Mouse (Mus musculus): ENCODE results near the gene Fan1. TPM values are rescaled to one million over a fixed set of nuclear protein-coding genes. Genes with fewer than 3 reads are reported as not detected.
A peak's percentile ranks its signal among the peaks of the same experiment; 100 is the strongest.

Gene Fan1
- polyA plus RNA-seq, 1 experiment from 2014 or later, result 2.9 TPM

- DNase-seq (ENCODE audit: low spot score) (no peak), ATAC-seq (ENCODE audit: low FRiP score, low TSS enrichment) (no peak)
- no peak for TF ChIP-seq CTCF (IDR thresholded peaks at IDR 0.05; ENCODE audit: low read depth)
- no peak for TF ChIP-seq EP300 (optimal IDR thresholded peaks at IDR 0.05)
- H3K4me2 ChIP-seq (replicated peaks; ENCODE audit: low read depth), result no peak overlapping the region
- H3K27ac ChIP-seq (replicated peaks), result no peak overlapping the region
- H3K4me3 ChIP-seq (ENCODE audit: low read depth, low read length), result no peak overlapping the region
- H3K36me3 ChIP-seq (ENCODE audit: control insufficient read depth, insufficient read depth, low read length), result no peaks in the 10 kb centered on the region; the same call in 1 of the 2 replicates
- H3K27me3 ChIP-seq (ENCODE audit: control insufficient read depth, insufficient read depth, low read length), result no peaks in the 10 kb centered on the region
- no peaks in the 10 kb centered on the region for H3K4me1 ChIP-seq (replicated peaks; ENCODE audit: control insufficient read depth, insufficient read depth)
- WGBS, result 89% methylated on average over 4 of the region's 4 CpGs
- no peak overlapping the region for H3K9ac ChIP-seq (ENCODE audit: low read length)
- no peaks in the 10 kb centered on the region for H3K9me3 ChIP-seq (ENCODE audit: control insufficient read depth, low read length)
Measured at GRCm38 (mm10) chr7:64327486-64327885, 46.4 kb downstream of the Fan1 start.

DNA sequence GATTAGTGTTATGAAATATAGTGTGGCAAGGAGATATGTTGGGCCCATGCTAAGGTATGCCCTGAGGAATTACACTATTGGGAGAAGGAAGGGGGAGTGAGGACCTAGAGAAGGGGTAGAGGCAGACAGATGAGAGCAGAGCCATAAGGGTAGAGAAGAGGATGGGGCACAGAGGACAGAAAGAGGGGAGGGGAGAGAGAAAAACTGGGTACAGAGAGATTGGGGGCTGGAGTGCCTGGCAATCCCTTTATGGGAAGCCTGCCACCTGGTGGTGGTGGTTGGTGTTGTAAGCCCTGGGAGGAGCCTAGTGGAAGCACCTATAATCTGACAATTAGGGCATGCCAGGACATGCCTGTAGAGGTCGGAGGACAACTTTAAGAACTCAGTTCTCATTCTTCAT is 47.0 kb downstream of the Fan1 start:
- 18% methylated on average over 1 of the region's 1 CpGs for WGBS
- no peak overlapping the region for H3K9ac ChIP-seq (ENCODE audit: low read length)
- no peak for TF ChIP-seq EP300 (optimal IDR thresholded peaks at IDR 0.05)
- peak; percentile 89 for TF ChIP-seq CTCF (IDR thresholded peaks at IDR 0.05; ENCODE audit: low read depth)
- no peak overlapping the region for H3K4me2 ChIP-seq (replicated peaks; ENCODE audit: low read depth)
- peak; percentile 67 for ATAC-seq (ENCODE audit: low FRiP score, low TSS enrichment)
- H3K4me3 ChIP-seq (ENCODE audit: low read depth, low read length), result no peak overlapping the region
- DNase-seq (ENCODE audit: low spot score), result peak; percentile 82
- peaks cover 1% of the 10 kb centered on the region for H3K36me3 ChIP-seq (ENCODE audit: control insufficient read depth, insufficient read depth, low read length)
- H3K27me3 ChIP-seq (ENCODE audit: control insufficient read depth, insufficient read depth, low read length), result no peaks in the 10 kb centered on the region
- no peaks in the 10 kb centered on the region for H3K9me3 ChIP-seq (ENCODE audit: control insufficient read depth, low read length)
- H3K4me1 ChIP-seq (replicated peaks; ENCODE audit: control insufficient read depth, insufficient read depth), result no peaks in the 10 kb centered on the region
- H3K27ac ChIP-seq (replicated peaks), result no peak overlapping the region

GRCm38 (mm10) chr7:64321658-64322057 is 52.2 kb downstream of the Fan1 start:
- WGBS, result 84% methylated on average over 4 of the region's 4 CpGs
- H3K4me2 ChIP-seq (replicated peaks; ENCODE audit: low read depth), result no peak overlapping the region
- H3K9me3 ChIP-seq (ENCODE audit: control insufficient read depth, low read length), result no peaks in the 10 kb centered on the region
- DNase-seq (ENCODE audit: low spot score) (no peak), ATAC-seq (ENCODE audit: low FRiP score, low TSS enrichment) (no peak)
- no peaks in the 10 kb centered on the region for H3K4me1 ChIP-seq (replicated peaks; ENCODE audit: control insufficient read depth, insufficient read depth)
- no peak overlapping the region for H3K27ac ChIP-seq (replicated peaks)
- peaks cover 19% of the 10 kb centered on the region for H3K36me3 ChIP-seq (ENCODE audit: control insufficient read depth, insufficient read depth, low read length)
- H3K9ac ChIP-seq (ENCODE audit: low read length), result no peak overlapping the region
- TF ChIP-seq EP300 (optimal IDR thresholded peaks at IDR 0.05) (no peak), CTCF (IDR thresholded peaks at IDR 0.05; ENCODE audit: low read depth) (no peak)
- no peak overlapping the region for H3K4me3 ChIP-seq (ENCODE audit: low read depth, low read length)
- H3K27me3 ChIP-seq (ENCODE audit: control insufficient read depth, insufficient read depth, low read length), result no peaks in the 10 kb centered on the region

DNA sequence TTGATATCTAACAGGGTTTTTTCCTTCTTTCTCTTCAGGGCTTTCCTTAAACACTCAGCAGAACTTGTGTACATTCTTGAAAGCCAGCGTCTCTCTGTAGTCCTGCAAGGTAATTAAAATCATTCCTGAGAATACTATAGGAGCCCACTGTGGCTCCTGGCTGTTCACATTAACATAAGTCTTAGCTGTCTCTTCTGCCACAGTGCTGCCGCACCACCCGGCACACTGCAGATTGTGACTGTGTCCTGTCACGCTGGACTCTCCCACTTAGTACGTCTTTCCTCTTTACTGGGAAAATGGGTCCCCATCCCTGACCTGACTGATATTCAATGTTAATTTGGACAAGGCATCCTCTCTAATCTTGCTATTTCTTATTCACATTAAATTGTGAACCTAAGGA is 52.8 kb downstream of the Fan1 start:
- Histone ChIP-seq H3K4me1 (replicated peaks; ENCODE audit: control insufficient read depth, insufficient read depth) (no peaks in the 10 kb centered on the region), H3K27ac (replicated peaks) (no peak overlapping the region), H3K9me3 (ENCODE audit: control insufficient read depth, low read length) (no peaks in the 10 kb centered on the region), H3K9ac (ENCODE audit: low read length) (no peak overlapping the region), H3K4me3 (ENCODE audit: low read depth, low read length) (no peak overlapping the region), H3K36me3 (ENCODE audit: control insufficient read depth, insufficient read depth, low read length) (peaks cover 20% of the 10 kb centered on the region), H3K27me3 (ENCODE audit: control insufficient read depth, insufficient read depth, low read length) (no peaks in the 10 kb centered on the region), H3K4me2 (replicated peaks; ENCODE audit: low read depth) (no peak overlapping the region)
- no peak for ATAC-seq (ENCODE audit: low FRiP score, low TSS enrichment)
- 88% methylated on average over 5 of the region's 5 CpGs for WGBS
- TF ChIP-seq CTCF (IDR thresholded peaks at IDR 0.05; ENCODE audit: low read depth) (no peak), EP300 (optimal IDR thresholded peaks at IDR 0.05) (no peak)
- no peak for DNase-seq (ENCODE audit: low spot score)

DNA sequence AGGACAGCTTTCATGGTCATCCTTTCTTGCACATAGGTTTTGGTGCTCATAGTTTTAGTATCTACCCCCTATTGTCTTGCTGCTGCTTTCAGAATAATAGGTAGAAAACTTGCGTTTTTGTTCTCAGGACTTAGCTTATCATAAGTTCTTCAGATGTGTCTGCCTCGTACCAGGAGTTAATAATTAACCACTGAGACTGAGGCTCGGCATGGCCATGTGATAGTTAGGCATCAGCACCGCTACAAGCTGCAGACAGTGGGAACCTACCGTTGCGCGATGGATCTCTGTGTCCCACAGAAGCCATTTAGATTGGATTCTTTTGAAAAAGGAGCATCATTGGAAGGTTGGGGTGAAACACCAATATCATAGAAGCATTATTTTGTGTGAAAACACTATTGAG is 61.1 kb downstream of the Fan1 start:
- H3K9ac ChIP-seq (ENCODE audit: low read length), result no peak overlapping the region
- 64% methylated on average over 7 of the region's 7 CpGs for WGBS
- TF ChIP-seq CTCF (IDR thresholded peaks at IDR 0.05; ENCODE audit: low read depth) (no peak), EP300 (optimal IDR thresholded peaks at IDR 0.05) (no peak)
- H3K4me3 ChIP-seq (ENCODE audit: low read depth, low read length), result no peak overlapping the region
- H3K27ac ChIP-seq (replicated peaks), result no peak overlapping the region
- H3K4me1 ChIP-seq (replicated peaks; ENCODE audit: control insufficient read depth, insufficient read depth), result no peaks in the 10 kb centered on the region
- ATAC-seq (ENCODE audit: low FRiP score, low TSS enrichment) (no peak), DNase-seq (ENCODE audit: low spot score) (no peak)
- H3K27me3 ChIP-seq (ENCODE audit: control insufficient read depth, insufficient read depth, low read length), result no peaks in the 10 kb centered on the region
- H3K36me3 ChIP-seq (ENCODE audit: control insufficient read depth, insufficient read depth, low read length), result peaks cover 13% of the 10 kb centered on the region; the same call in 1 of the 2 replicates
- H3K9me3 ChIP-seq (ENCODE audit: control insufficient read depth, low read length), result no peaks in the 10 kb centered on the region
- no peak overlapping the region for H3K4me2 ChIP-seq (replicated peaks; ENCODE audit: low read depth)

- Histone ChIP-seq H3K4me2 (replicated peaks; ENCODE audit: low read depth) (no peak overlapping the region), H3K9ac (ENCODE audit: low read length) (no peak overlapping the region), H3K4me3 (ENCODE audit: low read depth, low read length) (no peak overlapping the region), H3K27ac (replicated peaks) (no peak overlapping the region), H3K27me3 (ENCODE audit: control insufficient read depth, insufficient read depth, low read length) (no peaks in the 10 kb centered on the region), H3K9me3 (ENCODE audit: control insufficient read depth, low read length) (no peaks in the 10 kb centered on the region), H3K36me3 (ENCODE audit: control insufficient read depth, insufficient read depth, low read length) (peaks cover 4% of the 10 kb centered on the region; the same call in 1 of the 2 replicates), H3K4me1 (replicated peaks; ENCODE audit: control insufficient read depth, insufficient read depth) (no peaks in the 10 kb centered on the region)
- TF ChIP-seq CTCF (IDR thresholded peaks at IDR 0.05; ENCODE audit: low read depth), result no peak
- no peak for DNase-seq (ENCODE audit: low spot score)
- ATAC-seq (ENCODE audit: low FRiP score, low TSS enrichment), result no peak
- 46% methylated on average over 2 of the region's 2 CpGs for WGBS
Measured at GRCm38 (mm10) chr7:64310756-64311155, 63.1 kb downstream of the Fan1 start.
